Mouse (Mus musculus) myocyte (in vitro differentiated cells): ENCODE measurements around the gene Tlr9. TPM values are rescaled to one million over a fixed set of nuclear protein-coding genes. Genes with fewer than 3 reads are reported as not detected.

Source experiments
- H3K27me3 ChIP-seq: one replicate; pipeline ENCODE4 v1.6.1; 2011; ENCODE audit not compliant: control insufficient read depth, insufficient read depth, insufficient read length
- H3K36me3 ChIP-seq: one replicate; pipeline ENCODE4 v1.6.1; 2011; ENCODE audit not compliant: control insufficient read depth, insufficient read depth
- H3K4me2 ChIP-seq: one replicate; pipeline ENCODE4 v1.6.1; 2011; ENCODE audit warnings: low read depth, control low read depth
- H3K4me3 ChIP-seq: one replicate; pipeline ENCODE4 v1.5.1; 2011; ENCODE audit warnings: mild to moderate bottlenecking, control low read depth, moderate library complexity
- H3K79me2 ChIP-seq: one replicate; pipeline ENCODE4 v1.6.1; 2011; ENCODE audit not compliant: control insufficient read depth, insufficient read depth
- H3ac ChIP-seq: one replicate; pipeline ENCODE4 v1.6.1; 2011; ENCODE audit not compliant: control insufficient read depth, insufficient read length
- CEBPB ChIP-seq: IDR thresholded peaks from 2 replicates; pipeline ENCODE4 v1.6.1; 2011; ENCODE audit warnings: mild to moderate bottlenecking, moderate library complexity; ENCODE audit not compliant: poor library complexity, insufficient read depth, severe bottlenecking
- E2F4 ChIP-seq: IDR thresholded peaks from one replicate; pipeline ENCODE4 v1.6.1; 2011; ENCODE audit warnings: mild to moderate bottlenecking, control low read depth, moderate library complexity; ENCODE audit not compliant: insufficient read depth
- MAX ChIP-seq: IDR thresholded peaks from one replicate; pipeline ENCODE4 v1.6.1; 2011; ENCODE audit warnings: low read depth, mild to moderate bottlenecking, control low read depth
- MYOD1 ChIP-seq, 3 experiments: IDR thresholded peaks; one replicate each; pipeline ENCODE4 v1.6.1; 2011; ENCODE audit warnings: control low read depth in 2 of 3, low read depth in 2 of 3, mild to moderate bottlenecking in 2 of 3, moderate library complexity in 1 of 3; ENCODE audit not compliant: insufficient read length in 2 of 3, control insufficient read depth in 1 of 3
- MYOG ChIP-seq, 3 experiments: IDR thresholded peaks; one replicate each; pipeline ENCODE4 v1.6.1; 2011; ENCODE audit warnings: control low read depth in 2 of 3, low read depth in 2 of 3, mild to moderate bottlenecking in 2 of 3; ENCODE audit not compliant: insufficient read length in 2 of 3, control insufficient read depth in 1 of 3, insufficient read depth in 1 of 3
- POLR2A ChIP-seq: IDR thresholded peaks from one replicate; pipeline ENCODE4 v1.6.1; 2011; ENCODE audit warnings: low read depth, mild to moderate bottlenecking, control low read depth, moderate library complexity; ENCODE audit not compliant: insufficient read length
- POLR2AphosphoS2 ChIP-seq: IDR thresholded peaks from one replicate; pipeline ENCODE4 v1.6.1; 2011; ENCODE audit warnings: low read depth, control low read depth; ENCODE audit not compliant: insufficient read length
- REST ChIP-seq: IDR thresholded peaks from one replicate; pipeline ENCODE4 v1.6.1; 2011; ENCODE audit warnings: mild to moderate bottlenecking, control low read depth, moderate library complexity; ENCODE audit not compliant: insufficient read depth, insufficient read length
- SRF ChIP-seq: IDR thresholded peaks from one replicate; pipeline ENCODE4 v1.6.1; 2011; ENCODE audit warnings: low read depth; ENCODE audit not compliant: control insufficient read depth, insufficient read length
- TCF12 ChIP-seq: IDR thresholded peaks from one replicate; pipeline ENCODE4 v1.6.1; 2011; ENCODE audit warnings: mild to moderate bottlenecking, control low read depth; ENCODE audit not compliant: poor library complexity, insufficient read depth, severe bottlenecking
- TCF3 ChIP-seq: IDR thresholded peaks from one replicate; pipeline ENCODE4 v1.6.1; 2011; ENCODE audit warnings: low read depth, control low read depth; ENCODE audit not compliant: insufficient read length
- USF1 ChIP-seq: IDR thresholded peaks from one replicate; pipeline ENCODE4 v1.6.1; 2011; ENCODE audit warnings: low read depth, mild to moderate bottlenecking, control low read depth, moderate library complexity
- polyA plus RNA-seq: library from polyadenylated mRNA; unstranded; fragments of >200 nt; fragmentation: generic; extraction: Trizol; gene quantifications from one replicate; pipeline ENCODE4 v1.2.1, GENCODE M21; 2012; ENCODE audit warnings: missing spikeins

Tlr9 gene
- polyA plus RNA-seq, 1 experiment: not detected

GRCm38 (mm10) chr9:106231220-106231619 is 8.8 kb downstream of the Tlr9 start:
- Histone ChIP-seq H3K4me2 (no peak overlapping the region), H3K27me3 (peaks cover 3% of the 10 kb centered on the region), H3K4me3 (no peak overlapping the region), H3K36me3 (peaks cover 6% of the 10 kb centered on the region), H3ac (no peak overlapping the region), H3K79me2 (no peaks in the 10 kb centered on the region)
- TF ChIP-seq CEBPB (no peak), MYOG (IDR thresholded peaks at IDR 0.05; ENCODE audit: control insufficient read depth in 1 of 3, insufficient read depth in 1 of 3, insufficient read length in 2 of 3, low read depth in 2 of 3) (no peak), E2F4 (no peak), TCF12 (no peak), USF1 (no peak), POLR2AphosphoS2 (peak; percentile 9), MAX (no peak)

- no peaks in the 10 kb centered on the region for H3K27me3 ChIP-seq
- no peak for TF ChIP-seq MAX
- TF ChIP-seq USF1: no peak
- TF ChIP-seq MYOG (IDR thresholded peaks at IDR 0.05; ENCODE audit: control insufficient read depth in 1 of 3, insufficient read depth in 1 of 3, insufficient read length in 2 of 3, low read depth in 2 of 3): no peak
- no peak for TF ChIP-seq POLR2AphosphoS2
- TF ChIP-seq MYOD1 (IDR thresholded peaks at IDR 0.05; ENCODE audit: control insufficient read depth in 1 of 3, insufficient read length in 2 of 3, low read depth in 2 of 3): no peak
- TF ChIP-seq TCF12: no peak
- no peak for TF ChIP-seq SRF
- TF ChIP-seq REST: no peak
- TF ChIP-seq E2F4: no peak
- TF ChIP-seq CEBPB: no peak
- H3K79me2 ChIP-seq: no peaks in the 10 kb centered on the region
Measured at GRCm38 (mm10) chr9:106231816-106232215, 9.4 kb downstream of the Tlr9 start.

GRCm38 (mm10) chr9:106232956-106233355 is 10.6 kb downstream of the Tlr9 start:
- Histone ChIP-seq H3K4me3 (no peak overlapping the region), H3K4me2 (no peak overlapping the region), H3ac (no peak overlapping the region), H3K36me3 (peaks cover 6% of the 10 kb centered on the region), H3K79me2 (no peaks in the 10 kb centered on the region), H3K27me3 (no peaks in the 10 kb centered on the region)
- TF ChIP-seq POLR2AphosphoS2 (no peak), USF1 (no peak), MYOG (IDR thresholded peaks at IDR 0.05; ENCODE audit: control insufficient read depth in 1 of 3, insufficient read depth in 1 of 3, insufficient read length in 2 of 3, low read depth in 2 of 3) (no peak), TCF12 (no peak), SRF (no peak), REST (no peak), CEBPB (no peak), POLR2A (no peak), E2F4 (no peak), MAX (no peak), TCF3 (no peak), MYOD1 (IDR thresholded peaks at IDR 0.05; ENCODE audit: control insufficient read depth in 1 of 3, insufficient read length in 2 of 3, low read depth in 2 of 3) (no peak)

More at GRCm38 (mm10) chr9:106231816-106232215, 9.4 kb downstream of the Tlr9 start:
- H3K4me3 ChIP-seq: no peak overlapping the region
- H3ac ChIP-seq: no peak overlapping the region
- no peak overlapping the region for H3K4me2 ChIP-seq
- H3K36me3 ChIP-seq: peaks cover 6% of the 10 kb centered on the region

GRCm38 (mm10) chr9:106233953-106234352 is 11.6 kb downstream of the Tlr9 start:
- no peak overlapping the region for H3K4me3 ChIP-seq
- TF ChIP-seq MYOD1 (IDR thresholded peaks at IDR 0.05; ENCODE audit: control insufficient read depth in 1 of 3, insufficient read length in 2 of 3, low read depth in 2 of 3): no peak
- TF ChIP-seq MAX: no peak
- no peak for TF ChIP-seq POLR2A
- TF ChIP-seq MYOG (IDR thresholded peaks at IDR 0.05; ENCODE audit: control insufficient read depth in 1 of 3, insufficient read depth in 1 of 3, insufficient read length in 2 of 3, low read depth in 2 of 3): no peak
- TF ChIP-seq USF1: no peak
- TF ChIP-seq TCF3: no peak
- no peak for TF ChIP-seq TCF12
- no peak for TF ChIP-seq REST
- no peak for TF ChIP-seq POLR2AphosphoS2
- no peak for TF ChIP-seq CEBPB
- no peak for TF ChIP-seq E2F4
- no peak for TF ChIP-seq SRF
- no peaks in the 10 kb centered on the region for H3K27me3 ChIP-seq
- peaks cover 11% of the 10 kb centered on the region for H3K36me3 ChIP-seq
- no peak overlapping the region for H3ac ChIP-seq
- H3K4me2 ChIP-seq: no peak overlapping the region
- H3K79me2 ChIP-seq: no peaks in the 10 kb centered on the region

GRCm38 (mm10) chr9:106235194-106235830 is 12.9 kb downstream of the Tlr9 start:
- H3K36me3 ChIP-seq: peaks cover 17% of the 10 kb centered on the region
- no peak overlapping the region for H3K4me2 ChIP-seq
- TF ChIP-seq E2F4 (no peak), SRF (no peak), POLR2A (no peak), TCF3 (no peak), POLR2AphosphoS2 (no peak), CEBPB (no peak), USF1 (no peak), MYOG (IDR thresholded peaks at IDR 0.05; ENCODE audit: control insufficient read depth in 1 of 3, insufficient read depth in 1 of 3, insufficient read length in 2 of 3, low read depth in 2 of 3) (no peak), REST (no peak), MYOD1 (IDR thresholded peaks at IDR 0.05; ENCODE audit: control insufficient read depth in 1 of 3, insufficient read length in 2 of 3, low read depth in 2 of 3) (no peak), TCF12 (no peak), MAX (no peak)
- no peak overlapping the region for H3K4me3 ChIP-seq
- no peaks in the 10 kb centered on the region for H3K79me2 ChIP-seq
- H3K27me3 ChIP-seq: no peaks in the 10 kb centered on the region
- no peak overlapping the region for H3ac ChIP-seq
